Mouse (Mus musculus) intestine, embryonic 16.5 days (tissue): ENCODE measurements at regions not wholly inside any gene's neighbourhood (a gene's known extent, or its start where the extent isn't known, plus 50 kb on each side); places are given as distances from the start of the nearest gene placed in this dataset.
A peak's percentile ranks its signal among the peaks of the same experiment; 100 is the strongest.

ENCODE experiments used
- ATAC-seq: fragments of 200-750 bp; cut with Nextera tagmentation; 2 replicates; pipeline ENCODE4 v1.8.0; 2017; ENCODE audit warnings: moderate TSS enrichment, moderate library complexity
- H3K27ac ChIP-seq: fragments of 300-500 bp; sonication (generic); 2 replicates; pipeline ENCODE4 v1.5.1; 2014; ENCODE audit warnings: mild to moderate bottlenecking, low read length
- H3K27me3 ChIP-seq: fragments of 300-500 bp; sonication (generic); replicated peaks from 2 replicates; pipeline ENCODE4 v1.6.1; 2014; ENCODE audit warnings: low read length, control low read depth, mixed read lengths; ENCODE audit not compliant: control insufficient read depth, insufficient read depth
- H3K36me3 ChIP-seq: fragments of 300-500 bp; sonication (generic); 2 replicates; pipeline ENCODE4 v1.6.1; 2014; ENCODE audit warnings: low read length, control low read depth; ENCODE audit not compliant: control insufficient read depth, insufficient read depth
- H3K4me1 ChIP-seq: fragments of 300-500 bp; sonication (generic); 2 replicates; pipeline ENCODE4 v1.6.1; 2014; ENCODE audit warnings: low read length, control low read depth, mixed read lengths; ENCODE audit not compliant: control insufficient read depth, insufficient read depth
- H3K4me2 ChIP-seq: fragments of 300-500 bp; sonication (generic); 2 replicates; pipeline ENCODE4 v1.6.1; 2014; ENCODE audit warnings: low read depth, low read length, control low read depth
- H3K4me3 ChIP-seq: fragments of 300-500 bp; sonication (generic); 2 replicates; pipeline ENCODE4 v1.5.1; 2014; ENCODE audit warnings: mild to moderate bottlenecking, low read length
- H3K9ac ChIP-seq: fragments of 300-500 bp; sonication (generic); 2 replicates; pipeline ENCODE4 v1.6.1; 2014; ENCODE audit warnings: low read depth, low read length
- H3K9me3 ChIP-seq: fragments of 300-500 bp; sonication (generic); 2 replicates; pipeline ENCODE4 v1.6.1; 2016; ENCODE audit warnings: low read length, control low read depth; ENCODE audit not compliant: control insufficient read depth
- WGBS: fragments of 180-500 bp; shearing (Covaris S2); extraction: QIAGEN DNeasy Blood & Tissue Kit; methylation state at CpG from one replicate; pipeline ENCODE4 v1.1.7; 2014; 5-methylcytosine and 5-hydroxymethylcytosine counted together

DNA sequence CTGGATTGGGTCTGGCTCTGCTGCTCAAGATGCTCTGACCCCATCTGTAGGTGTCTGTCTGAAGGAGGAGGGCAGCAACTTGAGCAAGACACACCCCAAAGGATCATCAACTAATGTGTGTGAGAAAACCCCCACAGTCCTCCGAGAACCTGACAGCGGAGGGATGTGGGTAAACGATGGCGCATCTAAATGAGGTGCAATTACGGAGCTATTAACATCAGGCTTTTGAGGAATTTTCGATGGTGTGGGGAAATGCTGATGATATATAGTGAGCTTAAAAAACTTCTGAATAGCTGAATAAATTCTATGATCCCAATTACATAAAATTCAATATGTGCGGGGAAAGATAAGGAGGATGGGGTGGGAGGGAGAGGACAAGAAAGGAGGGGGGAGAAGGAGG, 406.1 kb downstream of the Matn1 start:
- no peak for ATAC-seq
- no peaks in the 10 kb centered on the region for H3K36me3 ChIP-seq
- H3K4me3 ChIP-seq, result no peak overlapping the region
- no peak overlapping the region for H3K9ac ChIP-seq
- H3K4me1 ChIP-seq, result no peaks in the 10 kb centered on the region
- H3K27ac ChIP-seq, result no peak overlapping the region
- WGBS, result 35% methylated on average over 7 of the region's 7 CpGs
- H3K4me2 ChIP-seq, result no peak overlapping the region
- no peaks in the 10 kb centered on the region for H3K27me3 ChIP-seq
- H3K9me3 ChIP-seq, result no peaks in the 10 kb centered on the region

DNA sequence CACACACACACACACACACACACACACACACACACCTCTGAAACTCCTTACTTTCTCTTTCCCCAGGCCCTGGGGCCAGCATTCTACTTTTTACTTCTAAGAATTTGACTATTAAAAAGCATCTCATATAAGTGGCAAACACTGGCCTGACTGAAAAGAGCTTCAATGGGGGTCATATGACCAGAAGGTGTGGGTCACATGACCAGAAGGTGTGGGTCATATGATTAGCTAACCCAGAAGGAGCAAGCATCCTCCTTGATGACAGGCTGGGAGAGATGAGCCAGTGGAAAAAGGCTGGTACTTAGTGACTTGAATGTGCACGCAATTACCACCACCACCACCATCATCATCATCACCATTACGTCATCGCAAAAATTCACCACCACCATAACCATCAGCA, 410.7 kb downstream of the Matn1 start:
- Histone ChIP-seq H3K27ac (no peak overlapping the region), H3K4me3 (no peak overlapping the region), H3K4me2 (no peak overlapping the region), H3K9me3 (no peaks in the 10 kb centered on the region), H3K4me1 (no peaks in the 10 kb centered on the region), H3K27me3 (no peaks in the 10 kb centered on the region), H3K9ac (no peak overlapping the region), H3K36me3 (no peaks in the 10 kb centered on the region)
- WGBS, result 96% methylated on average over 3 of the region's 3 CpGs
- ATAC-seq, result no peak

DNA sequence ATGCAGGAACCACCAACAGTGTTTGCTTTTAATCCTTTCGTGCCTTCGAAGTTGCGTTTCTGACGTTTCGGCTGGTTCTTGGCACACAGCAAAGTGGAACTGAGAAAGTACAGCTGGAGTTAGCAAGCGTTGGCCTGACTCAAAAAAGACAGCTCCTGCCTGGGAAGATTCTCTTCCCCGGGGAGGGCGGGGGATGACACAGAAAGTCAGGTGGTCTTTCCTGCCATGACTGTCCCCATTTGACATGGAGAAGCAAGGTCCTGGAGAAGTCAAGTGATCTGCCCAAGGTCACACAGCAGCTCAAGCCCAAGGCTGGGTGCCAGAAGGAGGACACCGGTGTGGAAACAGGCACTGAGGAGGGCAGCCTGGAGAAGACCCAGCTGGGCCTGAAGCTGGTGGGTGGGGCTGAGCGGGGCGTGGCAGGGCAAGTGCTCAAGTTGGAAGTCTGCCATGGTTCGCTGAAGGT, 411.4 kb downstream of the Matn1 start:
- Histone ChIP-seq H3K9me3 (no peaks in the 10 kb centered on the region), H3K4me3 (no peak overlapping the region), H3K36me3 (no peaks in the 10 kb centered on the region), H3K4me1 (no peaks in the 10 kb centered on the region), H3K27ac (no peak overlapping the region), H3K4me2 (no peak overlapping the region), H3K9ac (no peak overlapping the region), H3K27me3 (no peaks in the 10 kb centered on the region)
- WGBS, result 71% methylated on average over 12 of the region's 12 CpGs
- no peak for ATAC-seq

DNA sequence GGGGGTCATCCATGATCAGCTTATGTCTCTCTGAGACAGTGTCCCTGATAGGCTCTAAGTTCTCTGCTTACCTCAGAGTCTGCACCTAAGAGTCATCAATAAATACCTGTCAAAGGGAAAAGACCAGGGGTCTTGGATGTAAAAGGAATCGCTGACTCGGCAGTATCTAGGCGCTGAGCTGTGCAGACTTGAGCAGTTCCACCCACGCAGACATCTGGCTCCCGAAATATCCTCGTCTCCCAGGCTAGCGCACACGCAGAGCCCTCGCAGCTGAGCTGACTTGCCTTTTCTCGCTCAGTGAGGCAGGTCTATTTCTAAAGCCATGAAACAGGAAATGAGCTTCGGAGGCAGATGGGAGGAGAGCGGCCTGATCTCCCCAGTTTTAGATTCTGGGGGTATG, 412.1 kb downstream of the Matn1 start:
- Histone ChIP-seq H3K36me3 (no peaks in the 10 kb centered on the region), H3K9ac (no peak overlapping the region), H3K4me2 (no peak overlapping the region), H3K4me1 (no peaks in the 10 kb centered on the region), H3K27ac (no peak overlapping the region), H3K4me3 (no peak overlapping the region), H3K27me3 (no peaks in the 10 kb centered on the region), H3K9me3 (no peaks in the 10 kb centered on the region)
- 74% methylated on average over 12 of the region's 12 CpGs for WGBS
- ATAC-seq, result no peak

DNA sequence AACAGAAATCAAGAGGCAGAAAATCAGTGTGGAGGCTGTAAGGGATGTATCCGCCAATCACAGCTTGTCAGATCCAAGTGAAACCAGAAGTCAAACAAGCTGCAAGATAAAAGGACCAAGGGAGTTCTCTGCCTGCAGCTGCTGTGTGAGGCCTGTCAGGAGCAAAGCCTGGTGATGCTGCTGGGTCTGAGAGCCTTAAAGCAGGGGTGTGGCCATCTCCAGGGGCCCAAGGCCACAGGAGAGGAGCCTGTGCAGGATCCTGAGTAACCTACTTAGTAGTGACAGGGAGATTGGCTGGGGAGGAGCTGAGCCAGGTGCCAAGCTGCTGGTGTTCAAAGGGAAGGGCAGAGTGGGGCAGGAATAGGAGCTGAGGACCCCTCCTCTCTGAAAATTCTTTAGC, 418.8 kb downstream of the Matn1 start:
- no peak overlapping the region for H3K9ac ChIP-seq
- no peak overlapping the region for H3K4me3 ChIP-seq
- no peaks in the 10 kb centered on the region for H3K4me1 ChIP-seq
- ATAC-seq, result no peak; the same call in 1 of the 2 replicates
- no peak overlapping the region for H3K4me2 ChIP-seq
- H3K27ac ChIP-seq, result no peak overlapping the region
- H3K9me3 ChIP-seq, result no peaks in the 10 kb centered on the region
- no peaks in the 10 kb centered on the region for H3K27me3 ChIP-seq
- 48% methylated on average over 1 of the region's 1 CpGs for WGBS
- H3K36me3 ChIP-seq, result no peaks in the 10 kb centered on the region

DNA sequence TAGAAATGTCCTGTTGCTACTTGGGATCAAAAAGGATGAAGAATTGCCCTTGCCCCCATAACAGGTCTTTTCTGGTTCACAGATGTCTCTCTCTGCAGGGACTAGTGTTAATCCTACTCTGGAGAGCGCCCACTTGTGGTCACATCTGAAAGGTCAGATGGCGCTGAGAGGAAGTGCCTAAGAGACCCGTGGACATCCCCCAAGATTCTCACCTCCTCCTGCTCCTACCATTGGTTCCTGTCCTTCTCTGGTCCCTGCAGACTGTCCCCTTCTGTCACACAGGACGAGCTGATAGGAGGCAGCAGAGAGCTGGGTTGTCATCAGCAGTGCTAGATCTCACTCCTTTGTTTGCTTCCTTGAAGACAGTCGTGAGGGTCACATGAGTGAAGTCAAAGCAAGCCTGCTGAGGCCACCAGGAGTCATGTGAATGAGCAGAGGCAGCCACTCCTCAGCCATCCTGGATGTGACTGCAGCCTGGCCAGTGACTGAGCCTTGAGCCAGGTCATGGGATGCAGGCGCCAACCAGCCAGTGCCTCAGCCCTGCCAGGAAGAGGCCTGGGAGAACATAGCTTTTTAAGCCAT, 420.6 kb downstream of the Matn1 start:
- no peak overlapping the region for H3K27ac ChIP-seq
- ATAC-seq, result peak; percentile 36; the same call in 1 of the 2 replicates
- H3K4me2 ChIP-seq, result no peak overlapping the region
- no peaks in the 10 kb centered on the region for H3K27me3 ChIP-seq
- H3K4me1 ChIP-seq, result no peaks in the 10 kb centered on the region
- no peaks in the 10 kb centered on the region for H3K9me3 ChIP-seq
- no peak overlapping the region for H3K4me3 ChIP-seq
- no peak overlapping the region for H3K9ac ChIP-seq
- H3K36me3 ChIP-seq, result no peaks in the 10 kb centered on the region
- WGBS, result 34% methylated on average over 6 of the region's 6 CpGs

DNA sequence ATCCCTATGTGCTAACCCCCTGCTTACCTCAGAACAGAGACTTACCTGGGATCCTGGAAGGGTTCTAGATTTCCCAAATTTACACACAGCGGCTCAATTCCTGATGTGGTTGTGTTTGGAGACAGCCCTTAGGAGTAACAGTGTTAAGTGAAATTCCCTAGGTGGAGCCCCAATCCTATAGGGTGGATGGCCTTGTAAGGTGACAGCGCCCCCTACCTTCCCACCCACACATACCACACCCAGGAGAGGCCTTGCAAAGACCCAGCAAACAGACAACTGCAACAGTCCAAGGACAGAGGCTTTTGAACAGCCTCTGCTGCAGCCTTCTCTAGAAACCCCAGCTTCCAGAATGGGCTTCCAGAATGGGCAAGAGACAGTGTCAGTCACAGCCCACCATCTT, 421.8 kb downstream of the Matn1 start:
- H3K27ac ChIP-seq, result no peak overlapping the region
- H3K9ac ChIP-seq, result no peak overlapping the region
- no peaks in the 10 kb centered on the region for H3K9me3 ChIP-seq
- no peaks in the 10 kb centered on the region for H3K4me1 ChIP-seq
- H3K27me3 ChIP-seq, result no peaks in the 10 kb centered on the region
- 60% methylated on average over 2 of the region's 2 CpGs for WGBS
- ATAC-seq, result no peak
- H3K4me2 ChIP-seq, result no peak overlapping the region
- no peak overlapping the region for H3K4me3 ChIP-seq
- H3K36me3 ChIP-seq, result no peaks in the 10 kb centered on the region

DNA sequence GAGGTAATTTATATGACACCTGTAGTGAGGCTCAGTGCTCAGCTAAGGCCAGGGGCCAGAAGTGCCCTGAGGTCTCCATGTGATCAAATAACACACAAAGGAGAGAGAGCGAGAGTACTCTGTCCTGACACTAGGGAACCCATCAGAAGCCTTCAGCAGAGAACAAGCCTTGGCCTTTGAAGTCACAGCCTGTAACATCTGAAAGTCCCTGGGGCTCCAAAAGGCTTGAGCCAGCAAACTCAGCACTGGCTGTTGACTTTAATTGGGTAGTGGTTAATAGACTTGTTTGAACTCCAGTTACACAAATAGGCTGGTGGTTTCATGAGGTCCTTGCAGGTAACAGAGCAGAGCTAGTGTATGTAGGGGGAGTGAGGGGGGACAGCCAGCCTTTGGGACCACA, 422.5 kb downstream of the Matn1 start:
- 68% methylated on average over 1 of the region's 1 CpGs for WGBS
- Histone ChIP-seq H3K36me3 (no peaks in the 10 kb centered on the region), H3K4me2 (no peak overlapping the region), H3K9me3 (no peaks in the 10 kb centered on the region), H3K4me1 (no peaks in the 10 kb centered on the region), H3K27ac (no peak overlapping the region), H3K9ac (no peak overlapping the region), H3K4me3 (no peak overlapping the region), H3K27me3 (no peaks in the 10 kb centered on the region)
- no peak for ATAC-seq

DNA sequence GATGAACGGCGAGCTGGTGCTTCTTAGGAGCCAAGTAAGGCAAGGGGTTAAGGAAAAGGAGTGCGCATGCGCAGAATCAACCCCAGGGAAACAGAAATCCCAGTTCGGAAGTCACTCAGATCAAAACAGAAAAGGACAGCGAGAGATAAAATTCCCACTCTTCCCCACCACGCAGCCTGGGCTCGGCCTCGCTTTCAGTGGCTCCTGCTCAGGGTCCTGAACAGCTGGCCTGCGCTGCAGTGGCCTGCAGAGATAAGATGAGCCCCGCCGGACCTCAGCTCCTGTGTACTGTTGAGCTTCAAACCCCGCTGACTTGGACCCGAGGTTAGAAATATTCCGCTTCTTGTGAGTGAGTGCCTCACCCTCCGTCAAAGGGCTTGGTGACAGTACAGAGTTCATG, 428.3 kb downstream of the Matn1 start:
- 55% methylated on average over 16 of the region's 16 CpGs for WGBS
- no peaks in the 10 kb centered on the region for H3K4me1 ChIP-seq
- H3K9me3 ChIP-seq, result no peaks in the 10 kb centered on the region
- no peaks in the 10 kb centered on the region for H3K27me3 ChIP-seq
- no peaks in the 10 kb centered on the region for H3K36me3 ChIP-seq
- H3K27ac ChIP-seq, result no peak overlapping the region
- H3K4me2 ChIP-seq, result no peak overlapping the region
- H3K4me3 ChIP-seq, result no peak overlapping the region
- H3K9ac ChIP-seq, result no peak overlapping the region
- no peak for ATAC-seq

DNA sequence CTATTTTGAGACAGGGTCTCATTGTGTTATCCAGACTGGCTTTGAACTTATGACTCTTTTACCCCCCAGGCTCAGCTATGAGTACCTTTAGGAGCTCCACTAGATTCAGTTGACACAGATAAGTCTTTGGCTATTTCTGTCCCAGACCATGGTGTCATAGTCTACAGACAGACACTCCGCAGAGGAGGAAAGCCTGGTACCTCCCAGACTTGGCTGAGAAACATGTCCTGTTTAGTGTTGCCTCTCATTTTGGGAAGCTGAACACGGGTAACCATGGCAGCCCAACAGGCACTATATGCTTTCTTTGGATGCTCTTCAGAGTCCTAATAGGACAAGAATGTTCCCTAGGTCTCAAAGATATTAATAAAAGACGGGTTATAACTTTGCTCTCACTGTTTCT, 429.0 kb downstream of the Matn1 start:
- Histone ChIP-seq H3K36me3 (no peaks in the 10 kb centered on the region), H3K4me3 (no peak overlapping the region), H3K4me2 (no peak overlapping the region), H3K9me3 (no peaks in the 10 kb centered on the region), H3K27ac (no peak overlapping the region), H3K4me1 (no peaks in the 10 kb centered on the region), H3K27me3 (no peaks in the 10 kb centered on the region), H3K9ac (no peak overlapping the region)
- no peak for ATAC-seq
- 87% methylated on average over 3 of the region's 3 CpGs for WGBS
